Mouse (Mus musculus): ENCODE measurements around the gene Pard3. TPM values are rescaled to one million over a fixed set of nuclear protein-coding genes. Genes with fewer than 3 reads are reported as not detected.

Gene Pard3
- polyA plus RNA-seq, 1 experiment from 2014 or later: 17.3 TPM

- no peaks in the 10 kb centered on the region for H3K36me3 ChIP-seq (ENCODE audit: control insufficient read depth, insufficient read depth, low read length)
- no peak overlapping the region for H3K4me2 ChIP-seq (ENCODE audit: low read depth, low read length)
- no peaks in the 10 kb centered on the region for H3K27me3 ChIP-seq (replicated peaks; ENCODE audit: control insufficient read depth, insufficient read depth, low read length)
- no peaks in the 10 kb centered on the region for H3K9me3 ChIP-seq (ENCODE audit: control insufficient read depth, low read length)
- H3K4me1 ChIP-seq (ENCODE audit: control insufficient read depth, insufficient read depth, low read length): no peaks in the 10 kb centered on the region
- no peak overlapping the region for H3K9ac ChIP-seq (ENCODE audit: low read depth, low read length)
- 83% methylated on average over 2 of the region's 2 CpGs for WGBS
- H3K4me3 ChIP-seq (ENCODE audit: low read length): no peak overlapping the region
- ATAC-seq: no peak
- H3K27ac ChIP-seq (ENCODE audit: low read length): no peak overlapping the region
These were observed 553.0 kb downstream of the Pard3 start for GRCm38 (mm10) chr8:127616681-127617080.

- Histone ChIP-seq H3K9me3 (ENCODE audit: control insufficient read depth, low read length) (no peaks in the 10 kb centered on the region), H3K9ac (ENCODE audit: low read depth, low read length) (no peak overlapping the region), H3K4me1 (ENCODE audit: control insufficient read depth, insufficient read depth, low read length) (no peaks in the 10 kb centered on the region), H3K36me3 (ENCODE audit: control insufficient read depth, insufficient read depth, low read length) (no peaks in the 10 kb centered on the region), H3K4me2 (ENCODE audit: low read depth, low read length) (no peak overlapping the region), H3K27ac (ENCODE audit: low read length) (no peak overlapping the region), H3K27me3 (replicated peaks; ENCODE audit: control insufficient read depth, insufficient read depth, low read length) (no peaks in the 10 kb centered on the region), H3K4me3 (ENCODE audit: low read length) (no peak overlapping the region)
- 86% methylated on average over 3 of the region's 3 CpGs for WGBS
- ATAC-seq: no peak
These were observed 558.4 kb downstream of the Pard3 start for GRCm38 (mm10) chr8:127622137-127622536.

GRCm38 (mm10) chr8:127638232-127639087 lies 574.8 kb downstream of the Pard3 start:
- H3K27me3 ChIP-seq (replicated peaks; ENCODE audit: control insufficient read depth, insufficient read depth, low read length): no peaks in the 10 kb centered on the region
- H3K27ac ChIP-seq (ENCODE audit: low read length): no peak overlapping the region
- H3K4me1 ChIP-seq (ENCODE audit: control insufficient read depth, insufficient read depth, low read length): no peaks in the 10 kb centered on the region
- H3K4me3 ChIP-seq (ENCODE audit: low read length): no peak overlapping the region
- no peak for ATAC-seq
- no peak overlapping the region for H3K4me2 ChIP-seq (ENCODE audit: low read depth, low read length)
- no peaks in the 10 kb centered on the region for H3K36me3 ChIP-seq (ENCODE audit: control insufficient read depth, insufficient read depth, low read length)
- no peaks in the 10 kb centered on the region for H3K9me3 ChIP-seq (ENCODE audit: control insufficient read depth, low read length)
- no peak overlapping the region for H3K9ac ChIP-seq (ENCODE audit: low read depth, low read length)
- 85% methylated on average over 9 of the region's 9 CpGs for WGBS

- Histone ChIP-seq H3K4me3 (ENCODE audit: low read length) (no peak overlapping the region), H3K27me3 (replicated peaks; ENCODE audit: control insufficient read depth, insufficient read depth, low read length) (no peaks in the 10 kb centered on the region), H3K27ac (ENCODE audit: low read length) (no peak overlapping the region), H3K9me3 (ENCODE audit: control insufficient read depth, low read length) (no peaks in the 10 kb centered on the region), H3K36me3 (ENCODE audit: control insufficient read depth, insufficient read depth, low read length) (no peaks in the 10 kb centered on the region), H3K4me1 (ENCODE audit: control insufficient read depth, insufficient read depth, low read length) (no peaks in the 10 kb centered on the region), H3K9ac (ENCODE audit: low read depth, low read length) (no peak overlapping the region), H3K4me2 (ENCODE audit: low read depth, low read length) (no peak overlapping the region)
- 91% methylated on average over 4 of the region's 4 CpGs for WGBS
- no peak for ATAC-seq
These were observed 575.4 kb downstream of the Pard3 start for GRCm38 (mm10) chr8:127639088-127639453.

GRCm38 (mm10) chr8:127655559-127655958 lies 591.9 kb downstream of the Pard3 start:
- H3K9ac ChIP-seq (ENCODE audit: low read depth, low read length): no peak overlapping the region
- H3K9me3 ChIP-seq (ENCODE audit: control insufficient read depth, low read length): no peaks in the 10 kb centered on the region
- no peaks in the 10 kb centered on the region for H3K4me1 ChIP-seq (ENCODE audit: control insufficient read depth, insufficient read depth, low read length)
- no peak overlapping the region for H3K4me2 ChIP-seq (ENCODE audit: low read depth, low read length)
- no peak overlapping the region for H3K27ac ChIP-seq (ENCODE audit: low read length)
- no peak overlapping the region for H3K4me3 ChIP-seq (ENCODE audit: low read length)
- 88% methylated on average over 3 of the region's 3 CpGs for WGBS
- no peaks in the 10 kb centered on the region for H3K27me3 ChIP-seq (replicated peaks; ENCODE audit: control insufficient read depth, insufficient read depth, low read length)
- no peaks in the 10 kb centered on the region for H3K36me3 ChIP-seq (ENCODE audit: control insufficient read depth, insufficient read depth, low read length)
- ATAC-seq: no peak

Other genes starting within 250 kb of the Pard3 start
- 314 and 329 TPM in 2 replicates for gene Tomm20, start 118.0 kb upstream of the Pard3 start, polyA plus RNA-seq (2015; fragmentation: Nextera tagmentation; extraction: Ambion mirVana)
- gene Rbm34, start 92.8 kb upstream of the Pard3 start, polyA plus RNA-seq (2015; fragmentation: Nextera tagmentation; extraction: Ambion mirVana): 20.6 and 22.0 TPM in 2 replicates

Data from intestine, embryonic 16.5 days (tissue).